In the genomic region with DNA sequence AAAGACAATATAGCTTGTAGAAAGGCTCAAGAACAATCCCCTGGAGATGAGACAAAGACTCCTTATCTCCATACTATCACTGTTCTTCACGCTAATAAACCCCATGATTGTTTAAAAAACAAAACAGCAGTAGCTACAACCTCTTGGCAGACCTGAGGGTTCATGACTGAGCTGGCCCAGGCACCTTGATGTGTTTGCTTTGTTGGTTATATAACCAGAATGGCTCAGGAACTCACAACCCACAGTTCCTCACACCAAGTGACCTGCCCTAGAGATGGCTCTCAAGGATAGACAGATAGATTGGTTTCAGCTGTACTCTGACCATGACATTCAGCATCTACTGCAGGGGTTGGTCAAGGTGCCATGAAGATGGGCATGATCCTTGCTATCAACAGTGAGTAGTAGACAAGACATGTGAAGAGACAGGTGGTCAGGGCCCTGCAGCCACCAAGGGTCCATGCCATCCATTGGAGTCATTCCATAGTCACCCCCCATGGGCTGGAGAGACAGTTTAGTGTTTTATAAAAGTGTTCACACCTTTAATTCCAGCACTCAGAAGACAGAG, we compare ENCODE assay signal across 37 mouse cellular contexts. TPM values are rescaled to one million over a fixed set of nuclear protein-coding genes. Genes with fewer than 3 reads are reported as not detected.
DNase-seq lines count a peak whose midpoint lies in the region; ATAC-seq and TF ChIP-seq lines count a peak whose summit lies in the region.
"Had no signal": no experiment of that assay in that cellular context is flagged by ENCODE, and none has a peak within 500 bp of the region (broad histone marks: within the 10 kb centered on the region; RNA-seq: fewer than 3 reads in every experiment).

No protein-coding gene starts in this region.

- H3K9me3 ChIP-seq in kidney, embryonic 15.5 days (replicated peaks), result no peaks in the 10 kb centered on the region
- H3K9me3 ChIP-seq in liver, embryonic 13.5 days (replicated peaks), result no peaks in the 10 kb centered on the region
- H3K9me3 ChIP-seq in liver, postnatal 0 days (ENCODE audit: low read length), result no peaks in the 10 kb centered on the region
- H3K9me3 ChIP-seq: hindbrain, embryonic 13.5 days; neural tube, embryonic 15.5 days; stomach, embryonic 15.5 days had no signal

- H3K4me1 ChIP-seq in kidney, embryonic 15.5 days, result peaks cover 55% of the 10 kb centered on the region
- H3K4me1 ChIP-seq in kidney, adult 2 months (ENCODE audit: control insufficient read depth, insufficient read depth, low read length), result no peaks in the 10 kb centered on the region
- H3K4me1 ChIP-seq in liver, embryonic 13.5 days (replicated peaks), result peaks cover 66% of the 10 kb centered on the region
- H3K4me1 ChIP-seq in liver, postnatal 0 days (ENCODE audit: insufficient read depth), result peaks cover 28% of the 10 kb centered on the region

- 91% methylated on average over 1 of the region's 1 CpGs for WGBS in kidney, embryonic 15.5 days
- WGBS in kidney, adult 2 months, result 84% methylated on average over 1 of the region's 1 CpGs
- 61% methylated on average over 1 of the region's 1 CpGs for WGBS in liver, embryonic 13.5 days (ENCODE audit: insufficient replicate concordance)
- 68% methylated on average over 1 of the region's 1 CpGs for WGBS in liver, postnatal 0 days (ENCODE audit: insufficient replicate concordance)

- 0 out of 2 replicates have a peak, but pooled peaks cover 2% of the 10 kb centered on the region for H3K27me3 ChIP-seq in kidney, embryonic 15.5 days
- H3K27me3 ChIP-seq in kidney, adult 2 months (replicated peaks; ENCODE audit: control insufficient read depth, insufficient read depth, low read length), result no peaks in the 10 kb centered on the region
- peaks cover 4% of the 10 kb centered on the region; the same call in 1 of the 2 replicates for H3K27me3 ChIP-seq in liver, embryonic 13.5 days
- peaks cover 21% of the 10 kb centered on the region for H3K27me3 ChIP-seq in liver, postnatal 0 days (ENCODE audit: insufficient read depth, low read length)
- H3K27me3 ChIP-seq: neural tube, embryonic 15.5 days had no signal

- peak overlapping the region; percentile 97 for H3K27ac ChIP-seq in kidney, embryonic 15.5 days
- no peak overlapping the region for H3K27ac ChIP-seq in kidney, adult 2 months (ENCODE audit: insufficient read depth, low read depth, low read length)
- H3K27ac ChIP-seq in liver, embryonic 13.5 days, result peak overlapping the region; percentile 97; the same call in 1 of the 2 replicates
- no peak overlapping the region for H3K27ac ChIP-seq in liver, postnatal 0 days (ENCODE audit: low read depth)
- H3K27ac ChIP-seq: hindbrain, embryonic 13.5 days; neural tube, embryonic 15.5 days; stomach, embryonic 15.5 days had no signal

- H3K36me3 ChIP-seq in kidney, embryonic 15.5 days, result no peaks in the 10 kb centered on the region
- no peaks in the 10 kb centered on the region for H3K36me3 ChIP-seq in kidney, adult 2 months (ENCODE audit: control insufficient read depth, insufficient read depth, low read length)
- no peaks in the 10 kb centered on the region for H3K36me3 ChIP-seq in liver, embryonic 13.5 days
- H3K36me3 ChIP-seq in liver, postnatal 0 days (replicated peaks; ENCODE audit: insufficient read depth, low read length), result no peaks in the 10 kb centered on the region
- H3K36me3 ChIP-seq: hindbrain, embryonic 13.5 days; neural tube, embryonic 15.5 days; stomach, embryonic 15.5 days had no signal

- no peak for TF ChIP-seq CTCF in kidney, adult 2 months (conservative IDR thresholded peaks at IDR 0.05; ENCODE audit: insufficient read depth, insufficient read length, low read depth, low read length)
- no peak for TF ChIP-seq CTCF in liver, postnatal 0 days (IDR thresholded peaks at IDR 0.05; ENCODE audit: low read depth)

- 0 out of 2 replicates have a peak overlapping the region, but pooled peaks have one; percentile 99 for H3K4me2 ChIP-seq in kidney, embryonic 15.5 days
- no peak overlapping the region for H3K4me2 ChIP-seq in liver, embryonic 13.5 days
- H3K4me2 ChIP-seq in liver, postnatal 0 days (ENCODE audit: low read depth, low read length), result no peak overlapping the region

- TF ChIP-seq EP300 in liver, postnatal 0 days (IDR thresholded peaks at IDR 0.05; ENCODE audit: low read depth), result no peak

- no peak overlapping the region for H3K9ac ChIP-seq in kidney, embryonic 15.5 days
- H3K9ac ChIP-seq in liver, embryonic 13.5 days, result no peak overlapping the region
- H3K9ac ChIP-seq in liver, postnatal 0 days (replicated peaks), result no peak overlapping the region
- H3K9ac ChIP-seq: hindbrain, embryonic 13.5 days; neural tube, embryonic 15.5 days; stomach, embryonic 15.5 days had no signal

- TF ChIP-seq POLR2A in kidney, adult 2 months (IDR thresholded peaks at IDR 0.05; ENCODE audit: low read depth, low read length), result no peak

- H3K4me3 ChIP-seq in kidney, embryonic 15.5 days (replicated peaks), result no peak overlapping the region
- no peak overlapping the region for H3K4me3 ChIP-seq in kidney, adult 2 months (ENCODE audit: insufficient read depth, low read depth, low read length)
- H3K4me3 ChIP-seq in liver, embryonic 13.5 days (replicated peaks), result peak overlapping the region; percentile 99; the same call in 1 of the 2 replicates
- H3K4me3 ChIP-seq in liver, postnatal 0 days (ENCODE audit: low read depth, low read length), result no peak overlapping the region
- H3K4me3 ChIP-seq: gastrocnemius, adult 2 months; hindbrain, embryonic 13.5 days; neural tube, embryonic 15.5 days; stomach, embryonic 15.5 days had no signal

- peak; percentile 60 for DNase-seq in cerebellum, adult 11-12 months
- DNase-seq in cerebellum, postnatal 4 days (ENCODE audit: low spot score in 2 of 2), result no peak
- no peak for DNase-seq in kidney, adult 2 months
- no peak for DNase-seq in liver, embryonic 13.5 days
- DNase-seq in liver, postnatal 0 days, result no peak
- DNase-seq in testis, postnatal 10 days (ENCODE audit: low spot score), result peak; percentile 30
- DNase-seq: adrenal gland, adult 2 months; adrenal gland, postnatal 36 days; gastrocnemius, adult 2 months; gastrocnemius, postnatal 36 days; heart, adult 18-20 months; heart, postnatal 36 days; kidney, adult 11 months; kidney, postnatal 25 days; lung, postnatal 36 days; midbrain, embryonic 14.5 days; right cerebral cortex, postnatal 25 days; thymus, adult 2 months; thymus, postnatal 36 days had no signal

- ATAC-seq in kidney, embryonic 15.5 days (replicated peaks; ENCODE audit: low FRiP score), result no peak
- no peak for ATAC-seq in liver, embryonic 13.5 days (ENCODE audit: low read depth)
- no peak for ATAC-seq in liver, postnatal 0 days
- ATAC-seq in megakaryocyte-erythroid progenitor cell, adult 5-6 weeks (replicated peaks; ENCODE audit: low FRiP score, low TSS enrichment, poor library complexity, severe bottlenecking), result no peak
- ATAC-seq: activated CD4-positive, CD25-positive, alpha-beta regulatory T cell, adult 4 months; forebrain, embryonic 16.5 days had no signal

RNA-seq across cellular contexts. Expression of gene Zbtb46, which starts 2.4 kb away (rescaled TPM):
- polyA plus RNA-seq in kidney, embryonic 15.5 days (2015; fragmentation: Nextera tagmentation; extraction: Ambion mirVana), result 25.5 and 28.0 TPM in 2 replicates
- polyA plus RNA-seq in kidney, adult 2 months (2012; rRNA removed), result 7.7 and 8.0 TPM in 2 replicates
- polyA plus RNA-seq in liver, embryonic 13.5 days (2015; fragmentation: Nextera tagmentation; extraction: Ambion mirVana), result 10.2 and 10.7 TPM in 2 replicates
- polyA plus RNA-seq in liver, postnatal 0 days (2015; fragmentation: Nextera tagmentation; extraction: Ambion mirVana), result 3.0 and 3.5 TPM in 2 replicates
- 22.8 and 38.7 TPM in 2 replicates for total RNA-seq in megakaryocyte-erythroid progenitor cell, adult 5-6 weeks (2014; fragmentation: Nextera tagmentation)
- total RNA-seq in megakaryocyte-erythroid progenitor cell, adult 5-6 weeks (2017), result 22.3 and 33.5 TPM in 2 replicates

RNA-seq across cellular contexts. Expression of gene Abhd16b, which starts 31.4 kb away (rescaled TPM):
- 0.30 TPM in 1 of 2 replicates, not detected in the other for polyA plus RNA-seq in kidney, embryonic 15.5 days (2015; fragmentation: Nextera tagmentation; extraction: Ambion mirVana)
- polyA plus RNA-seq in kidney, adult 2 months (2012; rRNA removed), result not detected in 2 replicates
- 0.06 TPM in 2 replicates for polyA plus RNA-seq in liver, embryonic 13.5 days (2015; fragmentation: Nextera tagmentation; extraction: Ambion mirVana)
- polyA plus RNA-seq in liver, postnatal 0 days (2015; fragmentation: Nextera tagmentation; extraction: Ambion mirVana), result 0.06 and 0.08 TPM in 2 replicates
- not detected in 2 replicates for total RNA-seq in megakaryocyte-erythroid progenitor cell, adult 5-6 weeks (2014; fragmentation: Nextera tagmentation)
- not detected in 2 replicates for total RNA-seq in megakaryocyte-erythroid progenitor cell, adult 5-6 weeks (2017)
- total RNA-seq: adrenal gland, adult 2 months; adrenal gland, postnatal 36 days; CH12.LX; gastrocnemius, adult 2 months; gastrocnemius, postnatal 36 days; heart, adult 18-20 months; heart, postnatal 36 days; layer of hippocampus, adult 18-20 months; layer of hippocampus, postnatal 10 days; left cerebral cortex, adult 18-20 months; left cerebral cortex, postnatal 14 days; monocyte, adult 5-6 weeks had no signal
- polyA plus RNA-seq: activated CD4-positive, CD25-positive, alpha-beta regulatory T cell, adult 4 months; adrenal gland, adult 2 months; C2C12; cortical plate, adult 2 months; erythroblast, embryonic 14.5 days; forebrain, embryonic 11.5 days; forebrain, embryonic 16.5 days; hindbrain, embryonic 13.5 days; liver, embryonic 16.5 days had no signal

RNA-seq across cellular contexts. Expression of gene Tpd52l2, which starts 35.3 kb away (rescaled TPM):
- polyA plus RNA-seq in kidney, embryonic 15.5 days (2015; fragmentation: Nextera tagmentation; extraction: Ambion mirVana), result 162 and 169 TPM in 2 replicates
- polyA plus RNA-seq in kidney, adult 2 months (2012; rRNA removed), result 35.2 and 41.5 TPM in 2 replicates
- 83.0 and 87.8 TPM in 2 replicates for polyA plus RNA-seq in liver, embryonic 13.5 days (2015; fragmentation: Nextera tagmentation; extraction: Ambion mirVana)
- polyA plus RNA-seq in liver, postnatal 0 days (2015; fragmentation: Nextera tagmentation; extraction: Ambion mirVana), result 51.8 and 52.5 TPM in 2 replicates
- 65.2 and 70.9 TPM in 2 replicates for total RNA-seq in megakaryocyte-erythroid progenitor cell, adult 5-6 weeks (2014; fragmentation: Nextera tagmentation)
- total RNA-seq in megakaryocyte-erythroid progenitor cell, adult 5-6 weeks (2017), result 106 and 151 TPM in 2 replicates

RNA-seq across cellular contexts. Expression of gene Dnajc5, which starts 58.7 kb away (rescaled TPM):
- 84.4 and 88.6 TPM in 2 replicates for polyA plus RNA-seq in kidney, embryonic 15.5 days (2015; fragmentation: Nextera tagmentation; extraction: Ambion mirVana)
- 55.5 and 65.1 TPM in 2 replicates for polyA plus RNA-seq in kidney, adult 2 months (2012; rRNA removed)
- polyA plus RNA-seq in liver, embryonic 13.5 days (2015; fragmentation: Nextera tagmentation; extraction: Ambion mirVana), result 29.6 and 35.7 TPM in 2 replicates
- 20.5 and 24.7 TPM in 2 replicates for polyA plus RNA-seq in liver, postnatal 0 days (2015; fragmentation: Nextera tagmentation; extraction: Ambion mirVana)
- total RNA-seq in megakaryocyte-erythroid progenitor cell, adult 5-6 weeks (2014; fragmentation: Nextera tagmentation), result 38.6 and 48.6 TPM in 2 replicates
- total RNA-seq in megakaryocyte-erythroid progenitor cell, adult 5-6 weeks (2017), result 34.9 and 38.1 TPM in 2 replicates

Comparison
In these comparisons a context has a peak if more than half of its experiments do, and no peak if none do; other contexts are left out.
1. DNase-seq: peak in cerebellum, adult 11-12 months (single experiment) and testis, postnatal 10 days (single experiment); none in cerebellum, postnatal 4 days (0 of 2), kidney, adult 2 months (single experiment), liver, embryonic 13.5 days (single experiment) and liver, postnatal 0 days (single experiment).
2. H3K27ac ChIP-seq: peak in kidney, embryonic 15.5 days (single experiment) and liver, embryonic 13.5 days (single experiment); none in kidney, adult 2 months (single experiment) and liver, postnatal 0 days (single experiment).